Mouse (Mus musculus) G1E (cell line): Measurements from ENCODE around the gene Sdc4. TPM values are rescaled to one million over a fixed set of nuclear protein-coding genes. Genes with fewer than 3 reads are reported as not detected.

Source experiments
- ATAC-seq: 2 replicates; pipeline ENCODE4 v1.8.0; 2016; ENCODE audit warnings: mild to moderate bottlenecking; ENCODE audit not compliant: insufficient number of reproducible peaks, poor library complexity, low FRiP score, severe bottlenecking; ENCODE audit errors: extremely low read depth
- DNase-seq: peaks from one replicate; pipeline ENCODE4 v3.0.0; 2012; ENCODE audit warnings: low spot score
- H3K27me3 ChIP-seq: 2 replicates; pipeline ENCODE4 v1.6.1; 2012; ENCODE audit warnings: mild to moderate bottlenecking, low read length, inconsistent platforms; ENCODE audit not compliant: insufficient read depth
- H3K36me3 ChIP-seq: replicated peaks from 2 replicates; pipeline ENCODE3; 2012; ENCODE audit warnings: mild to moderate bottlenecking, inconsistent platforms
- H3K4me1 ChIP-seq: 2 replicates; pipeline ENCODE4 v1.6.1; 2012; ENCODE audit warnings: low read depth, low read length, inconsistent platforms, mixed read lengths; ENCODE audit not compliant: insufficient read depth
- H3K4me3 ChIP-seq: 2 replicates; pipeline ENCODE4 v1.5.1; 2012; ENCODE audit warnings: low read depth, mild to moderate bottlenecking, inconsistent platforms, low read length, moderate library complexity, mixed read lengths
- H3K9me3 ChIP-seq: replicated peaks from 2 replicates; pipeline ENCODE4 v1.6.1; 2012; ENCODE audit warnings: inconsistent platforms
- CTCF ChIP-seq: IDR thresholded peaks from 2 replicates; pipeline ENCODE4 v1.5.1; 2012; ENCODE audit warnings: low read depth, low read length, inconsistent platforms, mixed read lengths
- GATA1 ChIP-seq: IDR thresholded peaks from 2 replicates; pipeline ENCODE4 v1.6.1; 2012; ENCODE audit warnings: borderline replicate concordance, low read length, inconsistent platforms, mixed read lengths
- GATA2 ChIP-seq: IDR thresholded peaks from 2 replicates; pipeline ENCODE4 v1.6.1; 2012; ENCODE audit warnings: low read depth, low read length, inconsistent platforms, borderline replicate concordance
- POLR2AphosphoS5 ChIP-seq: IDR thresholded peaks from 2 replicates; pipeline ENCODE4 v1.6.1; 2012; ENCODE audit warnings: low read depth, low read length, inconsistent platforms; ENCODE audit not compliant: insufficient replicate concordance
- TAL1 ChIP-seq: conservative IDR thresholded peaks from 2 replicates; pipeline ENCODE4 v1.6.1; 2012; ENCODE audit warnings: low read depth, low read length, inconsistent platforms, mixed read lengths
- polyA plus RNA-seq: library from polyadenylated mRNA; stranded (reverse); fragments of >175 nt; gene quantifications from 2 replicates; pipeline ENCODE4 v1.2.3, GENCODE M21; 2012
- total RNA-seq, 2 experiments: library from RNA; stranded (forward) in 1 of 2; stranded (reverse) in 1 of 2; fragments of 200-1000 nt in 1 of 2; fragments of >200 nt in 1 of 2; fragmentation: Nextera tagmentation in 1 of 2; gene quantifications; 2 replicates each; pipeline ENCODE4 v1.2.3; 2014 to 2017

Sdc4 gene
- total and polyA plus RNA-seq, 3 experiments, result 0.11 TPM; not detected in 2

GRCm38 (mm10) chr2:164449341-164450042 lies 5.8 kb upstream of the Sdc4 start:
- Histone ChIP-seq H3K9me3 (no peaks in the 10 kb centered on the region), H3K27me3 (peaks cover 11% of the 10 kb centered on the region), H3K4me1 (no peaks in the 10 kb centered on the region), H3K4me3 (no peak overlapping the region), H3K36me3 (no peaks in the 10 kb centered on the region)
- ATAC-seq, result no peak
- TF ChIP-seq TAL1 (no peak), GATA1 (no peak), GATA2 (no peak), CTCF (no peak), POLR2AphosphoS5 (no peak)
- no peak for DNase-seq

DNA sequence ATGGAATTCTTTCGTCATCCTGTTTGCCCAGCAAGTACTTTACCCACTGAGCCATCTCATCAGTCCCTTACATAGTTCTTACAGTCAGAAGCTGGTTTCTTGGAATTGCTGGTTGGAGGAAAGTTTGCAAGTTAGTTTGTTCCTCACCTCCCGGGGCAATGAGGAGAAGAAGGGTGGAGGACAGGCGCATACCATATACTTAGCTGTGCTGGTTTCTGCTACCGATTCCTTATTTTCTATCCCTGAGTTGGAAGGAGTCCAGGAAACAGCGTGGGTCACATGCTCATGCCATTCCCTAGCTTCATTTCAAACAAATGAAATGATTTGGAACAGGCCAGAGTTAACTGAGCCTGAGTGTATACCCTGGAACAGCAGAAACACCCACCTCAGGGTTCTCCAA lies 5.2 kb upstream of the Sdc4 start:
- TF ChIP-seq POLR2AphosphoS5, result no peak
- no peak for TF ChIP-seq GATA2
- no peak for TF ChIP-seq TAL1
- no peak for TF ChIP-seq CTCF
- no peak for TF ChIP-seq GATA1
- H3K27me3 ChIP-seq, result peaks cover 8% of the 10 kb centered on the region
- no peak for DNase-seq

DNA sequence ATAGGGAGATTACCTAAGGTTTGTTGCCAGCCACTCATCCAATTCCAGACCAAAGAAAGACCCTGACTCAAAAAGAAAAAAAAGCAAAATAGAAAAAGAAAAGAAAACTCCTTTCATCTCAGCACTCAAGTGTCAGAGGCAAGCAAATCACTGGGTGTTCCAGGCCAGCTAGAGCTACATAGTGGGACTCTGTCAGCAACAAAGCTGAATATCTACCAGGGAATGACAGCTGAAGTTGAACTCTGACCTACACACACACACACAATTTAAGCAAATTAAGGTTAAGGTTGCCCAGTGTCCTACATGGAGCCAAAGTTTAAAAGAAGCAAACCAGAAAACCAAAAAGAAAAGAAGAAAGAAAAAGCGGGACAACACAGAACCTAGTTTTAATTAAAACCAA lies 4.5 kb upstream of the Sdc4 start:
- Histone ChIP-seq H3K4me3 (no peak overlapping the region), H3K36me3 (no peaks in the 10 kb centered on the region), H3K27me3 (peaks cover 12% of the 10 kb centered on the region), H3K9me3 (no peaks in the 10 kb centered on the region), H3K4me1 (no peaks in the 10 kb centered on the region)
- TF ChIP-seq POLR2AphosphoS5, result no peak
- TF ChIP-seq TAL1, result no peak
- TF ChIP-seq GATA2, result no peak
- no peak for TF ChIP-seq CTCF
- TF ChIP-seq GATA1, result no peak
- DNase-seq (no peak), ATAC-seq (no peak)

More for the DNA sequence above, 5.2 kb upstream of the Sdc4 start:
- Histone ChIP-seq H3K4me3 (no peak overlapping the region), H3K9me3 (no peaks in the 10 kb centered on the region), H3K36me3 (no peaks in the 10 kb centered on the region), H3K4me1 (no peaks in the 10 kb centered on the region)
- no peak for ATAC-seq

DNA sequence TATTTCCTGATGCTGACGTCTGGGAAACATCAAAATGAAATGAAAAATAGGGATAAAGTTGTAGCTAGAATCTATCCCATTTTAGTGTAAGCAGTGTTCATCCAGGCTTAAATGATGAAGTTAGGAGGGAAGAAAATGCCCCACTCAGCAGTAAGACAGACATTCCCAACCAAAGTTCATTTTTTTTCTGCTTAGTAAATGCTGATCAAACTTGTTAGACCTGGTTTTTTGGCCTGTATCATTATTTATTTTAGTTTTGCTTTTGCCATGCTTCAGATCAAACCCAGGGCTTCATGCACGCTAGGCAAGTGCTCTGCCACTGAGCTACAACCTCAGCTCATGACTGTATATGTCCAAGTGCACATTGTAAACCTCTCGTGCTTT lies 2.4 kb upstream of the Sdc4 start:
- H3K4me3 ChIP-seq, result no peak overlapping the region
- H3K9me3 ChIP-seq, result no peaks in the 10 kb centered on the region
- no peak for TF ChIP-seq GATA1
- TF ChIP-seq TAL1, result no peak
- TF ChIP-seq POLR2AphosphoS5, result no peak
- no peak for TF ChIP-seq GATA2
- TF ChIP-seq CTCF, result no peak
- H3K27me3 ChIP-seq, result peaks cover 12% of the 10 kb centered on the region
- no peaks in the 10 kb centered on the region for H3K36me3 ChIP-seq
- ATAC-seq, result no peak
- H3K4me1 ChIP-seq, result no peaks in the 10 kb centered on the region
- DNase-seq, result no peak

DNA sequence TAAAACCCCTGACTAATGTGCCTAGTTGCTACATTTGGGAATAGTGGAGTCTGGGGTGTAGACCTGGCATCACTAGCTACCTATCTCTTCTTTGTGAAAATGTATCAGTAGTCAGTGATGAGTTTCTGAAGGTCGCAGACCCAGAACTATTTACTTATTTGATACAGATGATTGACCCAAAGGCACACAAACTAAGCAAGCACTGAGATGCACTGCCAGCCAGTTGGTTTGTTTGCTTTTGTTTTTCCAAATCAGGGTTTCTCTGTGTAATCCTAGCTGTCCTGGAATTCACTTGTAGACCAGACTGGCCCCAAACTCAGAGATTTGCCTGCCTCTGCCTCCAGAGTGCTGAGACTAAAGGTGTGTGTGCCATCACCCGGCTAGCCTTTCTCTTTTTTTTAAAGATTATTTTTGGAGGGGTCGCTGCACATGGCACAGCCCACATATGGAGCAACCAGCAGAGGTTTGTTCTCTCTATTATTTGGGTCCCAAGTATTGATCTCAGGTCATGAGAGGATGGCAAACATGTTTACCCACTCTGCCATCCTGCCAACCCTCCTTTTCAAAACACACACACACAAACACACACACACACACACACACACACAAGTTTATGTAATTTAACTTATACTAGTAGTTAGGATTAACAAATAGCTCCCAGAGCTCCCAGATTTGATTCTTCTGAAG lies 1.9 kb upstream of the Sdc4 start:
- H3K27me3 ChIP-seq, result peaks cover 12% of the 10 kb centered on the region
- TF ChIP-seq CTCF (no peak), GATA2 (no peak), TAL1 (no peak), GATA1 (no peak), POLR2AphosphoS5 (no peak)

GRCm38 (mm10) chr2:164444701-164445100 lies 1.0 kb upstream of the Sdc4 start:
- TF ChIP-seq POLR2AphosphoS5 (no peak), TAL1 (no peak), CTCF (no peak), GATA1 (no peak), GATA2 (no peak)
- H3K4me1 ChIP-seq, result no peaks in the 10 kb centered on the region
- H3K9me3 ChIP-seq, result no peaks in the 10 kb centered on the region
- DNase-seq (no peak), ATAC-seq (no peak)
- H3K27me3 ChIP-seq, result peaks cover 12% of the 10 kb centered on the region
- H3K36me3 ChIP-seq, result no peaks in the 10 kb centered on the region
- H3K4me3 ChIP-seq, result no peak overlapping the region

More for the DNA sequence above, 1.9 kb upstream of the Sdc4 start:
- ATAC-seq, result no peak
- Histone ChIP-seq H3K4me3 (no peak overlapping the region), H3K9me3 (no peaks in the 10 kb centered on the region), H3K4me1 (no peaks in the 10 kb centered on the region), H3K36me3 (no peaks in the 10 kb centered on the region)
- DNase-seq, result no peak
